Mouse (Mus musculus): ENCODE results near the gene Sall1.

The Sall1 gene

DNA sequence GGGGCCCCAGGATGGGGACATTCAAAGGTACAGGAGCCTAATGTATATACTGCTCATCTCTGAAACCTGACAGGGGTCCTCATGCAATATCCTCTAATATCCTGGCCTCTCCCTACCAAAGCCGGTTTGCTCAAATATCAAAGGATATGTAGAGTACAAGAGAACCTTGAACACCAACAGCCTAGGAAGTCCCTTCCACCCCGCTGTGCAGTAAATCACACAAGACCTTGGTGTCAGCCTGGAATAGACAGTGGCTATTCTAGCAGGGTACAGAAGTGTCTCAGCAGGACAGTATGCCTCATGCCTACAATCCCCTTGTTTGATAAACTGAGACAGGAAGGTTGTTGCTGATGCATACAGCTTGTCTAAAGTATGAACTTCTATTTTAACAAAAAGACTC lies 46.7 kb downstream of the Sall1 start:
- no peak for DNase-seq (ENCODE audit: extremely low spot score, low spot score)

GRCm38 (mm10) chr8:88991780-88992509 lies 52.0 kb downstream of the Sall1 start:
- no peak for DNase-seq (ENCODE audit: extremely low spot score, low spot score)

DNA sequence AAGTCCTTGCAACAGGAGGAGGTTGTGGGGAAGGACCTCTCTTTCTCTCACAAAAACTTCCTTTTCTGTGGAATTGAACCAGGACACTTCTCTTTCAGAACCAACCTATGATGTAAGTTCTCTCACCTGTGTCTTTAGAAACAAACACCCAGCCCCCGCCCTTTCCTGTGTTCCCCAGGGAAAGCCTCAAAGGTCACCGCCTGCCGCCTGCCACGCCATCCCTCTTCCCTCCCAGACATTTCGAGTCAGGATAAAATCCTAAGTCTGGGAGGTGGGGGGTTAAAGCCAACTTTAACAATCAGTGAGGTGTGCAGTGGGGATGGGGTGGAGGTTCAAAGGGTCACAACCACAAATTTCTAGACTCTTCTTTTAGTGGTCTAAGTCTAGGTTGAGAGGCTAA lies 52.8 kb downstream of the Sall1 start:
- DNase-seq (ENCODE audit: extremely low spot score, low spot score), result no peak

DNA sequence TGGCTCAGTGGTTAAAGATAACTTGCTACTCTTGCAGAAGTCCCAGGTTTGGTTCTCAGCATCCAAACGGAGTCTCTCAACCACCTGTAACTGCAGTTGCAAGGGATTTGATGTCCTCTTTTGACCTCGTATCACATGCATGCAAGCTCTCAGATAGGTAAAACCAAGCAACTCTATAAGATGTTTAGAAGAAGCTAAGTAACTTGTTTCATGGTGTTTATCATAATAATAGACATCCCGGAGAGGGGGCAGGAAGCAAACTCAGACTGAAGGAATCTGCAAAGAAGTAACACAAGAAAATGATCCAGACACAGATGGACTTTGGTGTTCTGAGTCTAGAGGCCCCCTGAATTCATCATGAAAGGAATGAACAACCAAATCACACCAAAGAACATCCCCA lies 55.0 kb downstream of the Sall1 start:
- no peak for DNase-seq (ENCODE audit: extremely low spot score, low spot score)

DNA sequence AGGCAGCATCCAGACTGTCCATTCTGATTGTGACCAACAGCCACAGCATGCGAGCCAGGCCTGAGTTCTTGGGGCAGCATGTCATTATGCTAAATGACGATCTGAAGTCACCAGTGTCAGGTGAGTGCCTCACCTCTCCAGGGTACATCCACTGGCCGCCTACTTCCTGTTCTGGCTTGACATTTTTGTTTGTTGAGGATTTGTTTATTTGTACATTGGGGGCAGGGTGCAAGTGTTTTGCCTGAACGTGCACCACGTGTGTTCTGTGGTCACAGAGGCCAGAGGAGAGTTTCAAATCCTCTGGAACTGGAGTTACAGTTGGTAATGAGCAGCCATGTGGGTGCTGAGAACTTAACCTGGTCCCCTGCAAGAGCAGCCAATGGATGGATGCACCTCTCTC lies 60.5 kb downstream of the Sall1 start:
- no peak for DNase-seq (ENCODE audit: extremely low spot score, low spot score)
